8 mouse cellular contexts compared by ENCODE assay signal in genomic region chr7:79534819-79535218, GRCm38 (mm10).
DNase-seq lines count a peak whose midpoint lies in the region; ATAC-seq lines count a peak whose summit lies in the region.
"Had no signal": no experiment of that assay in that cellular context is flagged by ENCODE, and none has a peak within 500 bp of the region (broad histone marks: within the 10 kb centered on the region; RNA-seq: fewer than 3 reads in every experiment).

No protein-coding gene starts in this region.

- H3K27me3 ChIP-seq in embryonic facial prominence, embryonic 11.5 days (ENCODE audit: control insufficient read depth, insufficient read depth, low read length) = peaks cover 91% of the 10 kb centered on the region
- H3K27me3 ChIP-seq in forebrain, embryonic 11.5 days (ENCODE audit: control insufficient read depth, insufficient read depth, low read length) = peaks cover 8% of the 10 kb centered on the region
- no peaks in the 10 kb centered on the region for H3K27me3 ChIP-seq in hindbrain, embryonic 16.5 days (replicated peaks; ENCODE audit: control insufficient read depth, insufficient read depth, low read length)
- peaks cover 65% of the 10 kb centered on the region for H3K27me3 ChIP-seq in neural tube, embryonic 11.5 days (ENCODE audit: control insufficient read depth, insufficient read depth, low read length)

- no peaks in the 10 kb centered on the region for H3K9me3 ChIP-seq in embryonic facial prominence, embryonic 11.5 days (replicated peaks; ENCODE audit: control insufficient read depth, low read length)
- H3K9me3 ChIP-seq in forebrain, embryonic 11.5 days (ENCODE audit: control insufficient read depth, low read length) = no peaks in the 10 kb centered on the region
- H3K9me3 ChIP-seq in hindbrain, embryonic 16.5 days (ENCODE audit: control insufficient read depth, low read length) = no peaks in the 10 kb centered on the region
- H3K9me3 ChIP-seq in neural tube, embryonic 11.5 days (ENCODE audit: control insufficient read depth, low read length) = no peaks in the 10 kb centered on the region

- WGBS in embryonic facial prominence, embryonic 11.5 days = 4% methylated on average over 7 of the region's 7 CpGs
- WGBS in forebrain, embryonic 11.5 days = 2% methylated on average over 7 of the region's 7 CpGs
- 10% methylated on average over 7 of the region's 7 CpGs for WGBS in hindbrain, embryonic 16.5 days
- WGBS in neural tube, embryonic 11.5 days = 7% methylated on average over 7 of the region's 7 CpGs

- H3K4me3 ChIP-seq in embryonic facial prominence, embryonic 11.5 days (ENCODE audit: low read depth, low read length) = no peak overlapping the region
- H3K4me3 ChIP-seq in forebrain, embryonic 11.5 days (ENCODE audit: low read depth, low read length) = peak overlapping the region; percentile 49; the same call in 1 of the 2 replicates
- H3K4me3 ChIP-seq in hindbrain, embryonic 16.5 days (ENCODE audit: low read length) = no peak overlapping the region; the same call in 1 of the 2 replicates
- no peak overlapping the region for H3K4me3 ChIP-seq in neural tube, embryonic 11.5 days (ENCODE audit: low read depth, low read length)

- H3K4me2 ChIP-seq in embryonic facial prominence, embryonic 11.5 days (ENCODE audit: low read depth, low read length) = no peak overlapping the region
- H3K4me2 ChIP-seq in forebrain, embryonic 11.5 days (ENCODE audit: low read depth, low read length, severe bottlenecking) = peak overlapping the region; percentile 86
- H3K4me2 ChIP-seq in hindbrain, embryonic 16.5 days (ENCODE audit: low read length) = peak overlapping the region; percentile 85
- H3K4me2 ChIP-seq in neural tube, embryonic 11.5 days (ENCODE audit: low read depth) = peak overlapping the region; percentile 63

- H3K9ac ChIP-seq in embryonic facial prominence, embryonic 11.5 days (replicated peaks; ENCODE audit: low read length) = no peak overlapping the region
- H3K9ac ChIP-seq in forebrain, embryonic 11.5 days (ENCODE audit: low read length) = peak overlapping the region; percentile 92
- peak overlapping the region; percentile 82 for H3K9ac ChIP-seq in hindbrain, embryonic 16.5 days (ENCODE audit: low read depth, low read length)
- peak overlapping the region; percentile 1 for H3K9ac ChIP-seq in neural tube, embryonic 11.5 days (ENCODE audit: low read length)

- H3K36me3 ChIP-seq in embryonic facial prominence, embryonic 11.5 days (replicated peaks; ENCODE audit: control insufficient read depth, insufficient read depth, low read depth, low read length) = no peaks in the 10 kb centered on the region
- peaks cover 3% of the 10 kb centered on the region; the same call in 1 of the 2 replicates for H3K36me3 ChIP-seq in forebrain, embryonic 11.5 days (ENCODE audit: control insufficient read depth, insufficient read depth, low read length)
- H3K36me3 ChIP-seq in hindbrain, embryonic 16.5 days (ENCODE audit: control insufficient read depth, insufficient read depth, low read length) = peaks cover 2% of the 10 kb centered on the region; the same call in 1 of the 2 replicates
- H3K36me3 ChIP-seq in neural tube, embryonic 11.5 days (ENCODE audit: control insufficient read depth, insufficient read depth, low read length) = peaks cover 2% of the 10 kb centered on the region; the same call in 1 of the 2 replicates

- peaks cover 9% of the 10 kb centered on the region for H3K4me1 ChIP-seq in embryonic facial prominence, embryonic 11.5 days (ENCODE audit: control insufficient read depth, insufficient read depth, low read length)
- H3K4me1 ChIP-seq in forebrain, embryonic 11.5 days (replicated peaks; ENCODE audit: control insufficient read depth, insufficient read depth, low read length) = peaks cover 48% of the 10 kb centered on the region
- peaks cover 26% of the 10 kb centered on the region for H3K4me1 ChIP-seq in hindbrain, embryonic 16.5 days (ENCODE audit: control insufficient read depth, insufficient read depth, low read depth, low read length)
- H3K4me1 ChIP-seq in neural tube, embryonic 11.5 days (ENCODE audit: control insufficient read depth, insufficient read depth, low read length) = peaks cover 32% of the 10 kb centered on the region

- H3K27ac ChIP-seq in embryonic facial prominence, embryonic 11.5 days (replicated peaks; ENCODE audit: low read depth, low read length) = no peak overlapping the region
- H3K27ac ChIP-seq in forebrain, embryonic 11.5 days (ENCODE audit: low read depth, low read length) = peak overlapping the region; percentile 99
- peak overlapping the region; percentile 91 for H3K27ac ChIP-seq in hindbrain, embryonic 16.5 days (ENCODE audit: low read depth, low read length)
- peak overlapping the region; percentile 99 for H3K27ac ChIP-seq in neural tube, embryonic 11.5 days (ENCODE audit: low read depth, low read length)

- ATAC-seq in embryonic facial prominence, embryonic 11.5 days (replicated peaks; ENCODE audit: insufficient number of reproducible peaks, low FRiP score, low TSS enrichment, low read depth) = peak; percentile 11; the same call in 1 of the 2 replicates
- ATAC-seq in forebrain, embryonic 11.5 days (replicated peaks; ENCODE audit: low FRiP score) = peak; percentile 39
- peak; percentile 21 for ATAC-seq in hindbrain, embryonic 16.5 days
- peak; percentile 33 for ATAC-seq in neural tube, embryonic 11.5 days (ENCODE audit: insufficient read depth, low FRiP score, low TSS enrichment)

- no peak for DNase-seq in embryonic facial prominence, embryonic 11.5 days (ENCODE audit: low spot score)
- DNase-seq in forebrain, embryonic 11.5 days (ENCODE audit: low spot score) = no peak
- DNase-seq in neural tube, embryonic 11.5 days (ENCODE audit: low spot score) = no peak
- no peak for DNase-seq in spleen, postnatal 10 days (ENCODE audit: low spot score in 2 of 2)
- no peak for DNase-seq in retina, embryonic 14.5 days (ENCODE audit: low spot score)
- no peak for DNase-seq in right cerebral cortex, adult 18-20 months
- DNase-seq: lung, postnatal 10 days had no signal
